Mouse (Mus musculus) C2C12 (cell line): ENCODE results near the gene Nav3. TPM values are rescaled to one million over a fixed set of nuclear protein-coding genes. Genes with fewer than 3 reads are reported as not detected.
A peak's percentile ranks its signal among the peaks of the same experiment; 100 is the strongest.

Source experiments
- H3K27me3 ChIP-seq: one replicate; pipeline ENCODE4 v1.6.1; 2011; ENCODE audit not compliant: control insufficient read depth, insufficient read depth, insufficient read length
- H3K36me3 ChIP-seq: one replicate; pipeline ENCODE4 v1.6.1; 2011; ENCODE audit not compliant: control insufficient read depth, insufficient read depth
- H3K4me3 ChIP-seq: one replicate; pipeline ENCODE4 v1.5.1; 2011; ENCODE audit warnings: mild to moderate bottlenecking, control low read depth; ENCODE audit not compliant: poor library complexity, insufficient read depth, severe bottlenecking
- H3K79me2 ChIP-seq: one replicate; pipeline ENCODE4 v1.6.1; 2011; ENCODE audit not compliant: control insufficient read depth, insufficient read depth
- H3K79me3 ChIP-seq: one replicate; pipeline ENCODE4 v1.6.1; 2011; ENCODE audit warnings: low read depth, control low read depth
- H3ac ChIP-seq: one replicate; pipeline ENCODE3; 2011; ENCODE audit warnings: low read depth; ENCODE audit not compliant: control insufficient read depth, insufficient read length
- CEBPB ChIP-seq: IDR thresholded peaks from one replicate; pipeline ENCODE4 v1.6.1; 2011; ENCODE audit warnings: low read depth, mild to moderate bottlenecking, control low read depth, moderate library complexity
- CTCF ChIP-seq: IDR thresholded peaks from one replicate; pipeline ENCODE4 v1.5.1; 2011; ENCODE audit not compliant: control insufficient read depth, insufficient read depth, insufficient read length
- FOSL1 ChIP-seq: IDR thresholded peaks from one replicate; pipeline ENCODE4 v1.8.0; 2011; ENCODE audit warnings: mild to moderate bottlenecking, low read length; ENCODE audit not compliant: poor library complexity, insufficient read depth, severe bottlenecking
- MAX ChIP-seq: IDR thresholded peaks from one replicate; pipeline ENCODE4 v1.6.1; 2011; ENCODE audit warnings: mild to moderate bottlenecking, control low read depth
- MYOD1 ChIP-seq: IDR thresholded peaks from one replicate; pipeline ENCODE4 v1.6.1; 2011; ENCODE audit warnings: low read depth; ENCODE audit not compliant: control insufficient read depth, insufficient read length
- MYOG ChIP-seq: IDR thresholded peaks from one replicate; pipeline ENCODE4 v1.6.1; 2011; ENCODE audit not compliant: control insufficient read depth, insufficient read length; ENCODE audit errors: extremely low read depth
- USF1 ChIP-seq: IDR thresholded peaks from one replicate; pipeline ENCODE4 v1.6.1; 2011; ENCODE audit warnings: low read depth, mild to moderate bottlenecking, control low read depth, moderate library complexity
- polyA plus RNA-seq: library from polyadenylated mRNA; unstranded; fragments of >200 nt; fragmentation: generic; extraction: Trizol; gene quantifications from one replicate; pipeline ENCODE4 v1.2.1, GENCODE M21; 2012; ENCODE audit warnings: missing spikeins

The Nav3 gene
- polyA plus RNA-seq, 1 experiment: 5.0 TPM

GRCm38 (mm10) chr10:109928547-109929318 is 527.3 kb downstream of the Nav3 start:
- Histone ChIP-seq H3K36me3 (no peaks in the 10 kb centered on the region), H3ac (no peak overlapping the region), H3K79me3 (no peaks in the 10 kb centered on the region), H3K79me2 (no peaks in the 10 kb centered on the region), H3K27me3 (no peaks in the 10 kb centered on the region), H3K4me3 (no peak overlapping the region)
- no peak for TF ChIP-seq CTCF
- no peak for TF ChIP-seq MYOD1
- no peak for TF ChIP-seq FOSL1
- no peak for TF ChIP-seq MAX
- no peak for TF ChIP-seq USF1

GRCm38 (mm10) chr10:109926149-109926548 is 529.9 kb downstream of the Nav3 start:
- TF ChIP-seq CEBPB (no peak), CTCF (no peak), MYOD1 (no peak), USF1 (no peak), MAX (no peak), MYOG (no peak), FOSL1 (no peak)
- Histone ChIP-seq H3ac (no peak overlapping the region), H3K4me3 (no peak overlapping the region), H3K79me3 (no peaks in the 10 kb centered on the region), H3K79me2 (no peaks in the 10 kb centered on the region), H3K27me3 (no peaks in the 10 kb centered on the region), H3K36me3 (no peaks in the 10 kb centered on the region)

- H3K79me3 ChIP-seq: no peaks in the 10 kb centered on the region
- no peak overlapping the region for H3ac ChIP-seq
- no peak overlapping the region for H3K4me3 ChIP-seq
- no peaks in the 10 kb centered on the region for H3K27me3 ChIP-seq
- no peaks in the 10 kb centered on the region for H3K36me3 ChIP-seq
- TF ChIP-seq FOSL1: no peak
- H3K79me2 ChIP-seq: no peaks in the 10 kb centered on the region
Observed at GRCm38 (mm10) chr10:109924136-109924535, 531.9 kb downstream of the Nav3 start.

GRCm38 (mm10) chr10:109921368-109921767 is 534.6 kb downstream of the Nav3 start:
- no peak for TF ChIP-seq USF1
- no peak for TF ChIP-seq MAX
- TF ChIP-seq MYOG: no peak
- no peak for TF ChIP-seq FOSL1
- no peak for TF ChIP-seq MYOD1
- no peak for TF ChIP-seq CEBPB
- TF ChIP-seq CTCF: no peak
- H3K79me3 ChIP-seq: no peaks in the 10 kb centered on the region
- H3K79me2 ChIP-seq: no peaks in the 10 kb centered on the region
- H3K27me3 ChIP-seq: no peaks in the 10 kb centered on the region
- no peaks in the 10 kb centered on the region for H3K36me3 ChIP-seq
- no peak overlapping the region for H3ac ChIP-seq
- no peak overlapping the region for H3K4me3 ChIP-seq

- Histone ChIP-seq H3K4me3 (no peak overlapping the region), H3K79me2 (no peaks in the 10 kb centered on the region), H3ac (no peak overlapping the region), H3K27me3 (no peaks in the 10 kb centered on the region), H3K79me3 (no peaks in the 10 kb centered on the region), H3K36me3 (no peaks in the 10 kb centered on the region)
- TF ChIP-seq CTCF: peak; percentile 29
- TF ChIP-seq MYOG: no peak
- TF ChIP-seq MAX: no peak
- no peak for TF ChIP-seq MYOD1
- TF ChIP-seq USF1: no peak
- no peak for TF ChIP-seq CEBPB
- TF ChIP-seq FOSL1: no peak
Observed at GRCm38 (mm10) chr10:109920607-109921187, 535.3 kb downstream of the Nav3 start.

GRCm38 (mm10) chr10:109919515-109919914 is 536.5 kb downstream of the Nav3 start:
- Histone ChIP-seq H3K36me3 (no peaks in the 10 kb centered on the region), H3K79me2 (no peaks in the 10 kb centered on the region), H3K27me3 (no peaks in the 10 kb centered on the region), H3K4me3 (no peak overlapping the region), H3ac (no peak overlapping the region), H3K79me3 (no peaks in the 10 kb centered on the region)
- TF ChIP-seq CTCF (peak; percentile 25), MAX (no peak), CEBPB (no peak), FOSL1 (no peak)
